Mouse (Mus musculus) left cerebral cortex, adult 6 months (tissue): ENCODE measurements around the gene Cct7. TPM values are rescaled to one million over a fixed set of nuclear protein-coding genes. Genes with fewer than 3 reads are reported as not detected.

ENCODE experiments used
- long read RNA-seq, 2 experiments: library from polyadenylated mRNA; unstranded; transcript quantifications; one replicate each; pipeline ENCODE4 v2.0.0; 2019 to 2020
- polyA plus RNA-seq: library from polyadenylated mRNA; unstranded; fragments of <200 nt; fragmentation: Nextera tagmentation; gene quantifications from 2 replicates; pipeline ENCODE4 v1.2.3, GENCODE M21; 2021

Cct7 gene
- polyA plus RNA-seq, result 262 and 371 TPM in 2 replicates
- long read RNA-seq, experiment 1, transcript Cct7-201 (12 exons, 2,441 nt), result major isoform, 2,119 of 2,240 reads
- long read RNA-seq, experiment 1, partial matches to known transcripts, result 82 of 2,240 reads
- long read RNA-seq, experiment 1, other reads (novel, unspliced or antisense), result 39 of 2,240 reads
- long read RNA-seq, experiment 2, transcript Cct7-201 (12 exons, 2,441 nt), result major isoform, 485 of 589 reads
- long read RNA-seq, experiment 2, partial matches to known transcripts, result 84 of 589 reads
- long read RNA-seq, experiment 2, other reads (novel, unspliced or antisense), result 20 of 589 reads

GRCm38 (mm10) chr6:85450697-85451663 is at the start of gene Cct7:
Cct7 (plus strand) TSS chr6:85451514.

GRCm38 (mm10) chr6:85423836-85424379 is 27.4 kb upstream of the Cct7 start, which contains the start of gene Noto:
Noto (plus strand) TSS chr6:85423886.

GRCm38 (mm10) chr6:85431842-85432431 is 19.4 kb upstream of the Cct7 start, which contains the start of gene Smyd5:
Smyd5 (plus strand) TSS chr6:85431989.

GRCm38 (mm10) chr6:85451664-85452410 is 523 bp downstream of the Cct7 start, which contains the start of gene Pradc1:
Pradc1 (minus strand) TSS chr6:85451970.

GRCm38 (mm10) chr6:85502911-85503250 is 51.6 kb downstream of the Cct7 start, which contains the start of gene Fbxo41:
Fbxo41 (minus strand) TSS chr6:85502994.

GRCm38 (mm10) chr6:85513531-85513910 is 62.2 kb downstream of the Cct7 start, which contains the start of gene Egr4:
Egr4 (minus strand) TSS chr6:85513589.

Other genes starting within 250 kb of the Cct7 start
- gene Sfxn5, start 118.1 kb upstream of the Cct7 start, polyA plus RNA-seq, result 295 and 332 TPM in 2 replicates
- 8.0 and 17.1 TPM in 2 replicates for gene Rab11fip5, start 76.9 kb upstream of the Cct7 start, polyA plus RNA-seq
- gene Noto, start 27.6 kb upstream of the Cct7 start, polyA plus RNA-seq, result not detected in 2 replicates
- 23.9 and 24.7 TPM in 2 replicates for gene Smyd5, start 19.5 kb upstream of the Cct7 start, polyA plus RNA-seq
- 43.8 and 46.2 TPM in 2 replicates for gene Pradc1, start 456 bp downstream of the Cct7 start, polyA plus RNA-seq
- 13.2 and 15.0 TPM in 2 replicates for gene Fbxo41, start 51.5 kb downstream of the Cct7 start, polyA plus RNA-seq
- 6.2 and 72.1 TPM in 2 replicates for gene Egr4, start 62.1 kb downstream of the Cct7 start, polyA plus RNA-seq
- gene Alms1, start 136.0 kb downstream of the Cct7 start, polyA plus RNA-seq, result 0.43 and 0.53 TPM in 2 replicates